Mouse (Mus musculus): ENCODE data around the gene Kdm6b. TPM values are rescaled to one million over a fixed set of nuclear protein-coding genes. Genes with fewer than 3 reads are reported as not detected.

Kdm6b gene
- total and polyA plus RNA-seq, 3 experiments: 0.66 to 7.2 (median 5.7) TPM

- Histone ChIP-seq H3K27me3 (replicated peaks) (no peaks in the 10 kb centered on the region), H3K4me2 (ENCODE audit: insufficient read depth, low read depth, poor library complexity, severe bottlenecking) (no peak overlapping the region), H3K9me3 (replicated peaks; ENCODE audit: low read length) (no peaks in the 10 kb centered on the region), H3K4me3 (replicated peaks in 1 of 3; ENCODE audit: low read depth in 2 of 3, low read length in 2 of 3, poor library complexity in 1 of 3) (no peak overlapping the region), H3K4me1 (ENCODE audit: control insufficient read depth in 1 of 2, insufficient read depth in 2 of 2) (peaks cover 6 to 11% of the 10 kb centered on the region in 2 experiments; a peak in 3 of 4 replicates), H3K9ac (ENCODE audit: insufficient read depth, low read depth) (no peak overlapping the region), H3K27ac (ENCODE audit: insufficient read depth, low read depth) (no peak overlapping the region), H3K36me3 (replicated peaks in 1 of 2; ENCODE audit: control insufficient read depth in 1 of 2, insufficient read depth in 1 of 2, low read length in 1 of 2) (peaks cover 0 to 46% of the 10 kb centered on the region in 2 experiments), H3K79me2 (replicated peaks; ENCODE audit: control insufficient read depth, extremely low read depth, insufficient read depth, poor library complexity, severe bottlenecking) (no peaks in the 10 kb centered on the region)
- dilution Hi-C loops (cut with MboI; ENCODE audit: extremely low pct_ligation_motif_present, extremely low pct_unique_long_range_greater_than_20kb, low sequenced_read_pairs) (no loop called here), in situ Hi-C loops (cut with MboI; ENCODE audit: low pct_ligation_motif_present, low pct_unique_long_range_greater_than_20kb, low sequenced_read_pairs) (no loop called here)
- TF ChIP-seq ZMIZ1 (IDR thresholded peaks at IDR 0.05; ENCODE audit: low read depth, low read length) (no peak), POLR2A (IDR thresholded peaks at IDR 0.05; ENCODE audit: low read depth, low read length) (no peak), USF2 (conservative IDR thresholded peaks at IDR 0.05; ENCODE audit: low read depth, low read length) (no peak), JUND (conservative IDR thresholded peaks at IDR 0.05; ENCODE audit: low read depth, low read length) (no peak), NRF1 (IDR thresholded peaks at IDR 0.05; ENCODE audit: low read depth, low read length) (no peak), CHD1 (IDR thresholded peaks at IDR 0.05; ENCODE audit: low read depth, low read length) (no peak), TCF12 (IDR thresholded peaks at IDR 0.05; ENCODE audit: low read depth, low read length) (no peak), MAZ (IDR thresholded peaks at IDR 0.05; ENCODE audit: low read depth, low read length) (no peak), RCOR1 (conservative IDR thresholded peaks at IDR 0.05; ENCODE audit: low read depth, low read length) (no peak), KAT2A (IDR thresholded peaks at IDR 0.05; ENCODE audit: insufficient replicate concordance, low read length) (no peak), IRF4 (IDR thresholded peaks at IDR 0.05; ENCODE audit: low read depth, low read length) (no peak), BHLHE40 (IDR thresholded peaks at IDR 0.05; ENCODE audit: low read depth, low read length) (no peak), CTCF (conservative IDR thresholded peaks at IDR 0.05 in 1 of 2, IDR thresholded peaks at IDR 0.05 in 1 of 2; ENCODE audit: low read depth in 2 of 2, low read length in 2 of 2) (no peak), ZNF384 (IDR thresholded peaks at IDR 0.05; ENCODE audit: low read depth, low read length) (no peak), EP300 (IDR thresholded peaks at IDR 0.05; ENCODE audit: low read length) (no peak), ZKSCAN1 (IDR thresholded peaks at IDR 0.05; ENCODE audit: borderline replicate concordance, low read depth, low read length) (no peak), USF1 (IDR thresholded peaks at IDR 0.05; ENCODE audit: low read depth, low read length) (no peak), ZC3H11A (IDR thresholded peaks at IDR 0.05; ENCODE audit: low read depth, low read length) (no peak), PAX5 (IDR thresholded peaks at IDR 0.05; ENCODE audit: low read length) (no peak), TBP (conservative IDR thresholded peaks at IDR 0.05; ENCODE audit: low read depth, low read length) (no peak)
- DNase-seq (ENCODE audit: extremely low read depth): no peak
Measured at GRCm38 (mm10) chr11:69381356-69381755, 32.1 kb downstream of the Kdm6b start.

GRCm38 (mm10) chr11:69379600-69379999 lies 33.9 kb downstream of the Kdm6b start:
- H3K4me3 ChIP-seq (replicated peaks in 1 of 3; ENCODE audit: low read depth in 2 of 3, low read length in 2 of 3, poor library complexity in 1 of 3): no peak overlapping the region
- TF ChIP-seq ZNF384 (IDR thresholded peaks at IDR 0.05; ENCODE audit: low read depth, low read length) (no peak), MAZ (IDR thresholded peaks at IDR 0.05; ENCODE audit: low read depth, low read length) (no peak), GABPA (IDR thresholded peaks at IDR 0.05; ENCODE audit: insufficient replicate concordance, low read depth, low read length) (no peak), JUND (conservative IDR thresholded peaks at IDR 0.05; ENCODE audit: low read depth, low read length) (no peak), NRF1 (IDR thresholded peaks at IDR 0.05; ENCODE audit: low read depth, low read length) (no peak), TBP (conservative IDR thresholded peaks at IDR 0.05; ENCODE audit: low read depth, low read length) (no peak), RCOR1 (conservative IDR thresholded peaks at IDR 0.05; ENCODE audit: low read depth, low read length) (no peak), USF2 (conservative IDR thresholded peaks at IDR 0.05; ENCODE audit: low read depth, low read length) (no peak), PAX5 (IDR thresholded peaks at IDR 0.05; ENCODE audit: low read length) (no peak)
- H3K4me2 ChIP-seq (ENCODE audit: insufficient read depth, low read depth, poor library complexity, severe bottlenecking): no peak overlapping the region
- peaks cover 6 to 14% of the 10 kb centered on the region in 2 experiments; a peak in 3 of 4 replicates for H3K4me1 ChIP-seq (ENCODE audit: control insufficient read depth in 1 of 2, insufficient read depth in 2 of 2)
- DNase-seq (ENCODE audit: extremely low read depth): no peak
- no peaks in the 10 kb centered on the region for H3K27me3 ChIP-seq (replicated peaks)
- H3K27ac ChIP-seq (ENCODE audit: insufficient read depth, low read depth): peak overlapping the region; percentile 47
- no peak overlapping the region for H3K9ac ChIP-seq (ENCODE audit: insufficient read depth, low read depth)
- H3K36me3 ChIP-seq (replicated peaks in 1 of 2; ENCODE audit: control insufficient read depth in 1 of 2, insufficient read depth in 1 of 2, low read length in 1 of 2): peaks cover 0 to 44% of the 10 kb centered on the region in 2 experiments
- no peaks in the 10 kb centered on the region for H3K9me3 ChIP-seq (replicated peaks; ENCODE audit: low read length)
- dilution Hi-C loops (cut with MboI; ENCODE audit: extremely low pct_ligation_motif_present, extremely low pct_unique_long_range_greater_than_20kb, low sequenced_read_pairs): no loop called here
- no peaks in the 10 kb centered on the region for H3K79me2 ChIP-seq (replicated peaks; ENCODE audit: control insufficient read depth, extremely low read depth, insufficient read depth, poor library complexity, severe bottlenecking)
- in situ Hi-C loops (cut with MboI; ENCODE audit: low pct_ligation_motif_present, low pct_unique_long_range_greater_than_20kb, low sequenced_read_pairs): no loop called here
